Mouse (Mus musculus) megakaryocyte-erythroid progenitor cell, adult 5-6 weeks (primary cell): ENCODE measurements around the gene Cdc25a. TPM values are rescaled to one million over a fixed set of nuclear protein-coding genes. Genes with fewer than 3 reads are reported as not detected.

Source experiments
- ATAC-seq: replicated peaks from 2 replicates; pipeline ENCODE4 v1.8.0; 2016; ENCODE audit warnings: mild to moderate bottlenecking, inconsistent platforms; ENCODE audit not compliant: severe bottlenecking, poor library complexity, low FRiP score, low TSS enrichment
- total RNA-seq, 2 experiments: library from RNA; stranded (forward) in 1 of 2; stranded (reverse) in 1 of 2; fragments of 200-1000, 215-1000 nt in 1 of 2; fragments of >200 nt in 1 of 2; fragmentation: Nextera tagmentation in 1 of 2; gene quantifications; 2 replicates each; pipeline ENCODE4 v1.2.3; 2014 to 2017

Gene Cdc25a
- total RNA-seq, 2 experiments from 2014 or later, result 58.8 to 61.3 TPM

DNA sequence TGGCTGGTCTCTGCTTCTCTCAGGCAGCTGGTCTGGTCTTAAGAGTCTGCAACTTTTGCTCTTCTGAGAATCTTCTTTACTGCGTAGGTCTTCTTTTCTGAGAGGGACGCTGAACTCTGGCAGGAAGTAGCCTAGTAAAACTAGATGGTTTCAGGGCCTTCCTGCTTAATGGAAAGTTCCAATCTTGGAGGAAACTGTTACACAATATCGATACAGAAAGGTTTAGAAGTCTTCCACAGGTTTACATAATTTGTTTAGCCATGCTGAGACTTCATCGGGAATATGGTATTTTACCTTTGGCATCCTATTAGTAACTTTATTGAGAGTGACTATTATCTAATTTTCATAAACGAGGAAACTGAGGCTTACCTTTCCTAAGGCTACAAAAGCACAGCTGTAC is 54.7 kb downstream of the Cdc25a start:
- no peak for ATAC-seq

GRCm38 (mm10) chr9:109930752-109931151 is 55.4 kb downstream of the Cdc25a start:
- no peak for ATAC-seq

DNA sequence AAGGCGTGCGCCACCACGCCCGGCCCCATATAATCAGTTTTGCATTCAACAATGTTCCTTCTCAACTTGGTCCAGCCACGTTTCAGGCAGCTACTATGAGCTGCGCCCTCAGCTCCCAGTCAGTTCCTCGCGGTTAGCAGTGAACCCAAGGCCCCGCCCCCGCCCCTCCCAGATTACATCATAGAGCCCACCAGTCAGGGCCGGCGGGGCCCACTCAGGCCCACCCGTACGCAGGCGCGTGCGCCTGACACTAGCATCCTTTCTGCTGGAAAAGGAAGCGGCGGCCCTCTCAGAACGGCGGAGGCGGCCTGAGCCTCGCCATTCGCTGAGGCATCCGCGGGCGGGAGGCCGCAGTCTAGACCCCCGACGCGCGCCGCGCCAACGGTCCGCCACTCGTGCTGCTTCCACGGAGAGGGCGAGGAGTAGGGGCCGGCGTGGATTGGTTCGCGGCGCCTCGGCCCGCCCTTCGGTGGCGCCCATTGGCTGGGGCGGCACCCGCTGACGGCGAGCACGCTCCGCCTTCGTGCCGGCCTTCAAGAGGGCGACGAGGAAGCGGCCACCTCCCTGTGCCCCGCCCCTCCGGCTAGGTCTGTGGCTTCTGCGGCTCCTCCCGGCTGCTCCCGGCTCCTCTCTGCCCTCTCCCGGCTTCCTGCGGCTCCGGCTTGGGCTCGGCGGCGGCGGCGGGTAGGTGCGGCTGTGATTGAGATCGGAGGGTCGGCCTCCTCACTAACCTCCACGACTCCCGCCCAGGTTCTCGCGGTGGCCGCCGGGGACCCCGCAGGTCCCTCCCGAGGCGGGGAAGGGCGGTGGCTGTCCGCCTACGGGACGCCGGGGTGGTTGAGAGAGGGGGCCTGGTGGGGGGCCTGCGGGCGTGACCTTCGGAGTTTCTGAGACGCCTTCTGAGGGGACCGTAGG is 56.1 kb downstream of the Cdc25a start, which contains the start of gene Map4:
Gene Map4 (plus strand): TSS at position 204 of the 915 bp plus-strand sequence.
- ATAC-seq, result peak; percentile 97

GRCm38 (mm10) chr9:109932361-109932755 is 57.0 kb downstream of the Cdc25a start:
- ATAC-seq, result peak; percentile 23; the same call in 1 of the 2 replicates

GRCm38 (mm10) chr9:109932756-109933375 is 57.5 kb downstream of the Cdc25a start:
- no peak for ATAC-seq

- no peak for ATAC-seq
These were observed 64.0 kb downstream of the Cdc25a start for GRCm38 (mm10) chr9:109939401-109939800.

- no peak for ATAC-seq
These were observed 67.4 kb downstream of the Cdc25a start for GRCm38 (mm10) chr9:109942796-109943195.

Other genes starting within 250 kb of the Cdc25a start
- gene Fbxw24, start 249.5 kb upstream of the Cdc25a start, total RNA-seq (2014; fragmentation: Nextera tagmentation), result not detected in 2 replicates
- not detected in 2 replicates for gene Fbxw24, start 249.5 kb upstream of the Cdc25a start, total RNA-seq (2017)
- gene Fbxw25, start 210.9 kb upstream of the Cdc25a start, total RNA-seq (2014; fragmentation: Nextera tagmentation), result not detected in 2 replicates
- not detected in 2 replicates for gene Fbxw25, start 210.9 kb upstream of the Cdc25a start, total RNA-seq (2017)
- not detected in 2 replicates for gene Fbxw18, start 172.9 kb upstream of the Cdc25a start, total RNA-seq (2014; fragmentation: Nextera tagmentation)
- not detected in 2 replicates for gene Fbxw18, start 172.9 kb upstream of the Cdc25a start, total RNA-seq (2017)
- not detected in 2 replicates for gene Fbxw26, start 129.5 kb upstream of the Cdc25a start, total RNA-seq (2014; fragmentation: Nextera tagmentation)
- not detected in 2 replicates for gene Fbxw26, start 129.5 kb upstream of the Cdc25a start, total RNA-seq (2017)
- gene Fbxw27, start 84.9 kb upstream of the Cdc25a start, total RNA-seq (2014; fragmentation: Nextera tagmentation), result not detected in 2 replicates
- not detected in 2 replicates for gene Fbxw27, start 84.9 kb upstream of the Cdc25a start, total RNA-seq (2017)
- gene Spink8, start 63.3 kb upstream of the Cdc25a start, total RNA-seq (2014; fragmentation: Nextera tagmentation), result not detected in 2 replicates
- not detected in 2 replicates for gene Spink8, start 63.3 kb upstream of the Cdc25a start, total RNA-seq (2017)
- 32.9 and 61.1 TPM in 2 replicates for gene Nme6, start 42.8 kb upstream of the Cdc25a start, total RNA-seq (2014; fragmentation: Nextera tagmentation)
- 27.6 and 47.6 TPM in 2 replicates for gene Nme6, start 42.8 kb upstream of the Cdc25a start, total RNA-seq (2017)
- gene Camp, start 26.0 kb upstream of the Cdc25a start, total RNA-seq (2014; fragmentation: Nextera tagmentation), result 306 TPM in 1 of 2 replicates, not detected in the other
- gene Camp, start 26.0 kb upstream of the Cdc25a start, total RNA-seq (2017), result 9.3 and 29.3 TPM in 2 replicates
- 12.9 and 14.3 TPM in 2 replicates for gene Map4, start 55.9 kb downstream of the Cdc25a start, total RNA-seq (2014; fragmentation: Nextera tagmentation)
- gene Map4, start 55.9 kb downstream of the Cdc25a start, total RNA-seq (2017), result 7.8 and 12.8 TPM in 2 replicates
- gene Smarcc1, start 242.1 kb downstream of the Cdc25a start, total RNA-seq (2014; fragmentation: Nextera tagmentation), result 120 and 133 TPM in 2 replicates
- gene Smarcc1, start 242.1 kb downstream of the Cdc25a start, total RNA-seq (2017), result 80.3 and 89.5 TPM in 2 replicates
- 137 TPM in 2 replicates for gene Dhx30, start 242.3 kb downstream of the Cdc25a start, total RNA-seq (2014; fragmentation: Nextera tagmentation)
- gene Dhx30, start 242.3 kb downstream of the Cdc25a start, total RNA-seq (2017), result 59.2 and 71.1 TPM in 2 replicates